Mouse (Mus musculus): ENCODE data around the gene Ebf3. TPM values are rescaled to one million over a fixed set of nuclear protein-coding genes. Genes with fewer than 3 reads are reported as not detected.

Ebf3 gene
- total RNA-seq, 2 experiments from 2014 or later: 8.0 to 8.1 TPM

- peak in 1 of 2 experiments; percentile 66 for DNase-seq
- intact Hi-C loops (cut with DNase I): loop anchor here (5.0 to 10.0 kb wide), 2 partner anchors 419 to 466 kb away; partner anchors contain the start of gene Mgmt
Measured at GRCm38 (mm10) chr7:137313183-137313903, 902 bp downstream of the Ebf3 start.

GRCm38 (mm10) chr7:137312933-137313182 lies 1.4 kb downstream of the Ebf3 start:
- intact Hi-C loops (cut with DNase I): loop anchor here (5.0 to 10.0 kb wide), 2 partner anchors 418 to 466 kb away; partner anchors contain the start of gene Mgmt
- DNase-seq: no peak

- no peak for DNase-seq
- intact Hi-C loops (cut with DNase I): loop anchor here (5.0 to 10.0 kb wide), 2 partner anchors 418 to 465 kb away; partner anchors contain the start of gene Mgmt
Measured at GRCm38 (mm10) chr7:137312166-137312932, 1.9 kb downstream of the Ebf3 start.

GRCm38 (mm10) chr7:137311341-137312110 lies 2.7 kb downstream of the Ebf3 start:
- no peak for DNase-seq
- intact Hi-C loops (cut with DNase I): loop anchor here (5.0 to 10.0 kb wide), 2 partner anchors 417 to 464 kb away; partner anchors contain the start of gene Mgmt

- intact Hi-C loops (cut with DNase I): loop anchor here (5.0 to 10.0 kb wide), 2 partner anchors 416 to 464 kb away; partner anchors contain the start of gene Mgmt
- no peak for DNase-seq
Measured at GRCm38 (mm10) chr7:137310876-137311275, 3.4 kb downstream of the Ebf3 start.

GRCm38 (mm10) chr7:137310091-137310761 lies 4.0 kb downstream of the Ebf3 start:
- intact Hi-C loops (cut with DNase I): loop anchor here (5.0 to 10.0 kb wide), 2 partner anchors 415 to 463 kb away; partner anchors contain the start of gene Mgmt
- DNase-seq: peak in 1 of 2 experiments; percentile 71

GRCm38 (mm10) chr7:137309071-137310066 lies 4.9 kb downstream of the Ebf3 start:
- DNase-seq: peak in 1 of 2 experiments; percentile 71
- intact Hi-C loops (cut with DNase I): loop anchor here (5.0 to 10.0 kb wide), 2 partner anchors 415 to 462 kb away; partner anchors contain the start of gene Mgmt

- no peak for DNase-seq
- intact Hi-C loops (cut with DNase I): no loop called here
Measured at GRCm38 (mm10) chr7:137308061-137309060, 5.9 kb downstream of the Ebf3 start.

- intact Hi-C loops (cut with DNase I): no loop called here
- no peak for DNase-seq
Measured at GRCm38 (mm10) chr7:137307131-137307530, 7.1 kb downstream of the Ebf3 start.

GRCm38 (mm10) chr7:137306127-137306526 lies 8.1 kb downstream of the Ebf3 start:
- intact Hi-C loops (cut with DNase I): no loop called here
- no peak for DNase-seq

- intact Hi-C loops (cut with DNase I): loop anchor here (5.0 kb wide), 1 partner anchor 56 kb away; no protein-coding TSS in a partner anchor
- DNase-seq: no peak
Measured at GRCm38 (mm10) chr7:137303776-137304171, 10.5 kb downstream of the Ebf3 start.

- DNase-seq: no peak
- intact Hi-C loops (cut with DNase I): loop anchor here (5.0 kb wide), 1 partner anchor 56 kb away; no protein-coding TSS in a partner anchor
Measured at GRCm38 (mm10) chr7:137302961-137303775, 11.1 kb downstream of the Ebf3 start.

GRCm38 (mm10) chr7:137302161-137302560 lies 12.1 kb downstream of the Ebf3 start:
- DNase-seq: no peak
- intact Hi-C loops (cut with DNase I): loop anchor here (5.0 kb wide), 1 partner anchor 55 kb away; no protein-coding TSS in a partner anchor

GRCm38 (mm10) chr7:137301329-137301751 lies 12.9 kb downstream of the Ebf3 start:
- no peak for DNase-seq
- intact Hi-C loops (cut with DNase I): loop anchor here (5.0 kb wide), 1 partner anchor 54 kb away; no protein-coding TSS in a partner anchor

- intact Hi-C loops (cut with DNase I): loop anchor here (5.0 kb wide), 1 partner anchor 54 kb away; no protein-coding TSS in a partner anchor
- no peak for DNase-seq
Measured at GRCm38 (mm10) chr7:137300826-137301225, 13.4 kb downstream of the Ebf3 start.

- intact Hi-C loops (cut with DNase I): loop anchor here (5.0 kb wide), 1 partner anchor 53 kb away; no protein-coding TSS in a partner anchor
- no peak for DNase-seq
Measured at GRCm38 (mm10) chr7:137300169-137300568, 14.1 kb downstream of the Ebf3 start.

All from heart, postnatal 36 days (tissue).